Mouse (Mus musculus) retina, postnatal 7 days (tissue): ENCODE data around the gene Cdk1.

Experiments used
- DNase-seq: peaks from one replicate; pipeline ENCODE4 v3.0.0-alpha.2; 2012; ENCODE audit warnings: low read depth, low spot score

Gene Cdk1

DNA sequence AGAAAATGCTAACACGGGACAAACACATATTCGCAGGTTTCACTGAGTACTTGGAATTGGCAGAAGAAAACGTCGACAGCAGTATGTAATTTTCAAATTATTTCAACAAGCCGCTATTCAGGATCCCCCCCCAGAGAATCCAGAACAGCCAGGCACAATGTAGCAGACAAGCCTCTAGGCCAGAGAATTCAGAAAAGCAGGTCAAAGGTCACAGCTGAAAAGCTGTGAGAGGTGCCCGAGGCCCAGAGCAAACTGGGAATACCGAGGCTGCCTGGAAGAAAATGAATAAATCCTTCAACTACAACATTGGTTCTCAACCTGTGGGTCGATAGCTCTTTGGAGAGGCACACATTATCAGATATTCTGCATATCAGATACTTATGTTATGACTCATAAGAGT is 4.5 kb downstream of the Cdk1 start:
- no peak for DNase-seq

DNA sequence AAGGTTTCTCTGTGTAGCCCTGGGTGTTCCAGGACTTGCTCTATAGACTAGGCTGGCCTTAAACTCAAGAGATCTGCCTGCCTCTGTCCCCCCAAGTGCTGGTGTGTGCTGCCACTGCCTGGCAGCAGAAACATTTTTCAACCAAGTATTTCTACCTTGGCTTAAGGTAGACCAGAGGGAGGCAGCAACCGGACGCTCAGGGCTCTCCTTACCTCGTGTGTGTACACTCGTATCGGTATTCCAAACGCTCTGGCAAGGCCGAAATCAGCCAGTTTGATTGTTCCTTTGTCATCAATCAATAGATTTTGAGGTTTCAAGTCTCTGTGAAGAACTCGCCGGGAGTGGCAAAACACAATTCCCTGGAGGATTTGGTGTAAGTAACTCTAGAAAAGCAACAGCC is 10.4 kb downstream of the Cdk1 start:
- DNase-seq = no peak

DNA sequence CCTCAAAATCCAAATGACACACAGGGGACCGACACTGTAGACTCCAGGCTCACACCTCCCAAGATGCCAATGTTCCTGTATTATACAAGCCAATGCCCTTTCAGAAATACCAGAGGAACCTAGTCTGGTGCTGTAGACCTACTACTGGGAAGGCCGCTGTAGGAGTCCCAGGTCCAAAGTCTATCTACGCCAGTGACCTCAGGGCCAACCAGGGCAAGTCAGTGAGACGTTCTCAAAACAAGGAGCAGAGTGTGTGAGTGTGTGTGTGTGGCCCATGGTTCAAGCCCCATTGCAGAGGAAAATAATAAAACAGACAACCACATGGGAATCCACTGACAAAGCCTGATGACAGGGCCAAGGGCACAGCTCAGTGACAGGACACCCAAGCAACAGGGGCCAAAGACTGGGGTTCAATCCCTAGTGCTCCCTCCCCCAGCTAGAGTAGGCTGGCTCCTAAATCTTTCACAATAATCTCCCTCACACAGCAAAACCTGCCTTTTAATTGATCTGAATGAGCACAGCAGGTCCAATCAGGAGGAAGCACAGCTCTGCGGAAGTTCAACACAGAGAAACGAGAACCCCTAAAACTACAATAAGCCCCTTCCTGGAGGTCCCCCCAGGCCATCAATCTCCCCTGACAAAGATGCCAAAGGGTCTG is 11.0 kb downstream of the Cdk1 start:
- no peak for DNase-seq

DNA sequence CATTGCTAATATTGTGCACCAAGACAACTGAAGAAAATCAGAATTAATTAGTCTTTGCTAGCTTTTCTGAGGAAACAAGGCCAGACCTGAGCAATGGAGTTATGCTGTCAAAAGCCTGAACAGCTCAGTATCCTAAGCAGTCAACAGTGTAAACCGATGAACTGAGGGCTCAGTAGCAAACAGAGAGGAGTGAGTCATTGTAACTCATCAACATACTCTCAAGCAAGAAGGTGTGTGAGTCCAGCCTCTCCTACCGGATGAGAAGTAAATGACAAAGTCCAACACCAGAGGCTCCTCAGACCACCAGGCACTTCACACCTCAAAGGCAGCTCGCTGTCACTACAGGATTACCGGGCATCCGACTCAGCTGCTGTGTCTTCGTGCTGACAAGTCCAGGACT is 12.7 kb downstream of the Cdk1 start:
- DNase-seq = no peak

DNA sequence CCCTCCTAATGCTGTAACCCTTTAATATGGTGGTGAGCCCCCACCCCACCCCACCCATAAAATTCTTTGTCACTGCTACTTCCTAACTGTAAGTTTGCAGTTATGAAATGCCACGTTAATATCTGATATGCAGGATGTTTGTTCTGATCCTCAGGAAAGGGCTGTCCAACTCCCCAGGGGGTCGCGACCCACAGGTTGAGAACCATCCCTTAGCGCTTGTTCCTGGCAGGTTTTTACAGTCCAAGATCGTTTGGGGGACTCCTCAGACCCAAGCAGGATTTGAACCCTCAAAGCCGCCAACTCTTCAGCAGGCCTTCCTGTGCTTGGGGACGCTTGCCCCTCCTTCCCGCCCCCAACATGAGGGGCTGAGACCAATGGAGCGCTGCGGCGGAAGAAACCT is 16.5 kb downstream of the Cdk1 start:
- no peak for DNase-seq

DNA sequence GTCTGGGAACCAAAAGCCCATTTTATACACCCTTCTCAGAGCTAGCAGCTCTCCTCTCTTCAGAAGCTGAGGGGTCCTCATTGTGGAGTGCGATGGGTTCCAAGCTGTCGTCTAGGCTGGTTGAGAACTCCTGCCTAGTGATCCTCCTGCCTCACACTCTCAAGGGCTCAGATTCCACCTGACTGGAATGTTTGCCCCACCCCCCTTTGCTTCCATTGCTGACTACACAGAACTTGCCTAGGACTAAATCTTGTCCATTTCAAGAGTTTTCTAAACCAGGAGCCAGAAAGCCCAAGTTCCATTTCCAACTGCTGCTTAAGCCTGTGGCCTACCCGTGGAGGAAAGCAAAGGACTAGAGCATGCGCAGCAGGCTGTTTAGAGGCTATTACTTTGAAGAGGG is 17.1 kb downstream of the Cdk1 start:
- DNase-seq = no peak

DNA sequence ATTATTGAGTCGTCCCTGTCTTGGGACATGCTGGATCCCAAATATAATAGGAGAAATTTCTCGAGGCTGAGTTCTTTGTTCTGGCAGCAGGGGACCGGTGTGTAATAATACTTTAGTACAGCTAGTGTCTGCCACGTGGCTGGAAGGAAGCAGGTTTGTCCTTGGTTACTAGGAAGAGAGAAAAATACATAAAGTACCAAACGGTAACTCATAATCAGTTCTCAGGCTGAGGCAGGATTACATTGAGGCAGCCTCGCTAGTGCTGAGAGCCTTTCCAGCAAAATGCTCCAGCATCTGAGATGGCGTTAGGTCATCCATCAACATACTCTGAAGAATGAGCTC is 17.6 kb downstream of the Cdk1 start:
- no peak for DNase-seq

DNA sequence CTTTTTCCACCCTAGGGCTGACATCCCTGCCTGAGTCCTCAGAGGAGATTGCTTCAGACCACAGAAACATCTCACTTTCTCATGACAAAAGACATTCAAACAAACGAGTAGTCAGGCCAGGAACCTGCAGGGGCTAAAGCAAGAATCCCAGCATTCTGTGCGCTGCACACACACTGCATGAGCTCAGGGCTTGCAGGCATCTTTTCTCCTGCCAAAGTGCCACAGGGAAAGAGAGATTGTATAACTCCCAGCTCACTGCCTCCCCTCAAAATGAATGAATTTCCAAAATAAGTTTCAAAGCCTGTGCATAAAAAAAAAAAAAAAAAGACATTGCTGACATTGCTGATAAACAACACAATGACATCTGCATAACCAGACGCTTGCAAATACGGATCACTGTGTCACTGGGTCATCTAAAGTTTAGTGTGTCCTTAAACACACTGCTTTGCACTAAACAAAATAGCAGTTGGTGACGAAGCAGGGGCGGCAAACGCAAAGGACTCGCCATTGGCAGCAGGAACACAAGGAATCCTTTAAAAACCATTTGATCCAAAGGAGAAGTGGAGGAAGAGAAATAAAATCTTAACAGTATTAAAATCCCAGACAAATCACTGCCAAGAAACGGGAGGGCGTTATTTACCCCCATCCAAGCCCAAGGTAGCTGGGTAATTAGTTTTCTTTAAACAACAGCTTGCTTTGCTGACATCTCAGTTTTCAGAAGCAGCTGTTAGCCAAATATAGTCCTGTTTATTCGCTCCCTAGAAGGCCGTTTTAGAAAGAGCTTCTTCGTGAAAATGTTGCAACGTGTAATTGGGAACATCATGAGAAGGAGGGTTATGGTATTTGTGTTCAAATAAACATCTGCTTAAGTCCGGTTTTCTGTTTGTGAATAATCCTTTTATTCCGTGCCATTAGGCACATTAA is 18.2 kb downstream of the Cdk1 start:
- DNase-seq = no peak

DNA sequence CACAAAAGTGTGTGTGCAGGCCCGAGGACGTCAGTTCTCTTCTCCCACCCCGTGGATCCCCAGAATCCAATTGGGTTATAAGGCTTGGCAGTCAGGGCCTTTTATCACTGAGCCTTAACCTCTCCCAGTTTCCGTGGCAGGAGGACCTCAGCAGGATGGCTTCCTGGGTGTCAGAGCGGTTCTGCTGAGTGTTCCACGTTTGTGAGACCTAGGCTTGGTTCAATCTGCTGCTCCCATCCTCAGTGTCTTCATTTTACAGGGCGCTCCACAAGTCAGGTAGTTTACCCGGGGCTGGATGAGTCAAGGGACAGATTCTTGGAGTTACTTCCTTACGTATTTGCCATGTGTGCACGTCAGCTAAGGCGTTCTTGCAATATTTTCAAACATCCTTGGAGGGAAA is 19.5 kb downstream of the Cdk1 start:
- no peak for DNase-seq

DNA sequence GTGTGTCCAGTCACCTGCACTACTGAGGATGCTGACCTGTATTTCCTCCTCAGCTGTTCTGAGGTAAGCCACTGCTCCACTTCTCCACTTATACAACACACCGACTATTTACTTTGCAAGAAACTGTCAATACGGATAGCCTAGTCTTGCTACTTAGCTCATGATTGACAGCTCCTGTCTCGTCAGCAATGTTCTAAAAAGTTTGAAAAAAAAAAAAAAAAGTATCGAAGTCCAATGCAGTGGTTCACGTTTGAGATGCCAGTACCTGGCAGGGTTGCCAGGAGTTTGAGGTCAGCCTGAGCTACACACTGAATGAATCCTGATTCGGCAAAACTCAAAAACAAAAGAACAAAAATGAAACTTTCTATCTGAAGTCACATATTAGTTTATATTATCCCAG is 21.5 kb downstream of the Cdk1 start:
- no peak for DNase-seq

DNA sequence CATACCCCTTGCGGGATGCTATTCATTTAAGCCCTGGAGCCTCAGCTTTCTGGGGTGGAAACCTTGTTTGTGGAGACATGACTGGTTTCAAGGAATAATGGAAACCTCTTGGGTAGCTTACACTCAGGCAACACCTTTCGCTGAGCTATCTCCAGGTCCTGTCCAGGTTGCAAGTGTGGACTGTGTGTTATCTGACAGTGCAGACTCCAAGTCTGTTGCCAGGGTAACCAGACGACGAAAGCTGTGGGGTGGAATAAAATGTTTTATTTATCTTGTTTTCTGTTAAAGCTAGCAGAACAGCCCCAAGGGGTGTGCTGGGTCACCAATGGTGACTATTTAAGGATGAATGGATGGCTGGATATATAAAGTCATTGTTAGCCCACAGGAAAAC is 24.1 kb downstream of the Cdk1 start:
- DNase-seq = no peak

DNA sequence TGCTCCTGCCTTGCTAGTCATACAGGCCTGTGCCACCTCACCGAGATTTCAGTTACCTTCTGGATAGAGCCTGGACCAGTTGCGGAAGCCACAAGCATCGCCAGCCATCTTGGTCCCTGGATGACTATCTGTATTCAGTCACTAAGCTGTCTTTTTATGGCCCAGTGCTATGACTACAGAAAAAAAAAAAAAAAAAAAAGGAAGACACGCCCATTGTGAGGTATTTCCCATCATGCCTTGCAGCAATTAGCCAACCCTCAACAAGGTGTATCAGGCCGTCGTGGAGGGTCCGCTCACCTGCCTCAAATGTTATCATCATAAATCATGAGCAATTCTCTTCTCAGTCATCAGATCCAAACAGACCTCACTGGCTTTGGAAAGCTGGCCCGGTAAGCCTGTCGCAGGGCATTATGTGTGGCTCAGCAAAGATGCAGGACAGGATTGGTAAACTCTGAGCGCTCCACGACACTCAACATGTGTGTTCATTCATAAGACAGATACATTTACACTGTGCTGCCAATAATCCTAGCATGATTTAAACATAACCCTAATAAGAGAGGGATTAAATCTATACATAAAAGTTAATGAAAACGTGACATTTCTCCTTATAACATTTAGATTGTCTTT is 24.6 kb downstream of the Cdk1 start:
- no peak for DNase-seq

DNA sequence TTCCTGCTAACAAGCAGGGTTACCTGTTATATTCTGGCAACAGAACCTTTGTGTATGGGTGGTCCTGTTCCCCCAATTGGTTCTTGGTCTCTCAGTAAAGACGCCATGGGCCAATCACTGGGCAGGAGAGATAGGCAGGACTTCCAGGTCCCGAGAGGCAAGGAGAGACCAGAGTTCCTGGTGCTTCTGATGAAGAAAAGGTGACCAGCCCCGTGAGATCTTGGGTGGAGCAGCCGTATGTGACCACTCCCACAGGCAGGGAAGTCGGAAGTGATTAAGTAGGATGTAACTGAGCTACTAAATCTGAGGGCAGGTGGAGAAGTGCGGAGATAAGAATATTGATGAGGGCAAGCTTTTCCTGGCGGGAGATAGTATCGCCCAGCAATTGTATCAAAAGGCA is 25.4 kb downstream of the Cdk1 start:
- no peak for DNase-seq

DNA sequence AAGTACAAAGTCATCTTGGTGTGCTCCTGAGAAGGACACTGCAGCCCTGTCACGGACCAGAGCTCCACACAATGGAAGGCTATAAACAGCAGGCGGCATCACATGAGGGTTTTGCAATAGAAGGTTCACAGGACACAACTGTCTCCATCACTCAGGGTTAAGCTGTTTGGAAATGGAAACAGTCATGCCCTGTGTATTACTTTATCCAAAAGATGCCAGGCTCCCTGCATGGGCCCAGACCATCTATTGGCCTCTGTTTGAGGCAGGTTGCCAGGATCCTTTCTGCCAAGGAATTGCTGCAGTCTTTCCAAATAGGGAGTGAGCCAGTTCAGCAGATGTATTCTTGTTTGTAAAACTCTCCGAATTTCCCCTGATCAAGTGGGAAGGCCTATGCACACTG is 26.3 kb downstream of the Cdk1 start:
- DNase-seq = no peak

DNA sequence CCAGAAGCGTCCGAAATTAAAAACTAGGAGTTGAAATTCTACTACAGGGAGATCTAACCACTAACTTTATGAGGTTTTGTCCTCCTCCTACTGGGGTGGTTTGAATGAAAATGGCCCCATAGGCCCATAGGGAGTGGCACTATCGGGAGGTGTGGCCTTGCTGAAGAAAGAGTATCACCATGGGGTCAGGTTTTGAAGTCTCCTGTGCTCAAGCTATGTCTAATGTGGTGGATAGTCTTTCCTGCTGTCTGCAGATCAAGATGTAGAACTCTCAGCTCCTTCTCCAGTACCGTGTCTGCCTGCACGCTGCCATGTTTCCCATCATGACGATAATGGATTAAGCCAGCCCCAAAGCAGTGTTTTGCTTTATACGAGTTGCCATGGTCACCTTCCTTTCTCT is 27.9 kb downstream of the Cdk1 start:
- DNase-seq = no peak

DNA sequence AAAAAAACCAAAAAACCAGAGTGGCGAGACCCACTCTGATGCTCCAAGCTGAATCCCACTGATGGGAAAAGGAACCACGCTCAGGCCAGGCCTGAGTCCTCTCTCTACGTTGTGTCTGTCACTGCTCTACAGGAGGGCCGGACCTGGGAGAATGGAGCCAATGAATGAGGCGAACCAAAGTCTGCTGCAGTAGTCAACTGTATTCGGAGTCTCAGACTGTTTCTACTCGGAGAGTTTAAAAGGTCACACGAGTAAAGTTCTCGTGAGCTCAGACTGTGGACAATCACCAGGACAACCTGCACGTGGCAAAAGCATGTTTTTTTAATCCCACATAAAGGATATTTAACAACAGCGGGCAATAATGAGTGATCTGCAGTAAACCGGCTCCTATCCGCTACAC is 28.8 kb downstream of the Cdk1 start:
- no peak for DNase-seq

DNA sequence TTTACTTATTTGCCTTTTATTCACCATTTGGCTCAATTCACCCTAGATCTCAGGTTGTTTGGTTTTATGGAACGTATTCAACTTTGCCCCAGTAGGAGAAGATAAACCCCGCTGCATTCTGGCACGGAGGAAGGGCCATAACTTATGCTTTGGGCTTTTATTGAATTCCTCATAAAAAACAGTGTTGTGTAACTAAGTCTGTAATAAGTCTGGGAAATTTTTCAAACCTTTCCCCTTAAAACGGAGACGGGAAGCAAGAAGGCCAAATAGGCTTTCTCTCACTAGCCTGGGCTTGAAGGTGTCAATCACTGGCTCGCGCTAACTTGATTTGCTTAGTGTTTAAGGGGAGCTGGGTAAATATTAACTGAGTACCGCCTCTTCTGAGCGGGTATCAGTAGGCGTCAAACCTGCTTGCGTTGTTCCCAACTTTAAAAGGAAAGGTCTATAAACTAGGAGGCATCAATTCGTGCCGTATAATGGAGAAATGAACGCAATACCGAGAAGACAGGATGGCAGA is 31.2 kb downstream of the Cdk1 start:
- no peak for DNase-seq

DNA sequence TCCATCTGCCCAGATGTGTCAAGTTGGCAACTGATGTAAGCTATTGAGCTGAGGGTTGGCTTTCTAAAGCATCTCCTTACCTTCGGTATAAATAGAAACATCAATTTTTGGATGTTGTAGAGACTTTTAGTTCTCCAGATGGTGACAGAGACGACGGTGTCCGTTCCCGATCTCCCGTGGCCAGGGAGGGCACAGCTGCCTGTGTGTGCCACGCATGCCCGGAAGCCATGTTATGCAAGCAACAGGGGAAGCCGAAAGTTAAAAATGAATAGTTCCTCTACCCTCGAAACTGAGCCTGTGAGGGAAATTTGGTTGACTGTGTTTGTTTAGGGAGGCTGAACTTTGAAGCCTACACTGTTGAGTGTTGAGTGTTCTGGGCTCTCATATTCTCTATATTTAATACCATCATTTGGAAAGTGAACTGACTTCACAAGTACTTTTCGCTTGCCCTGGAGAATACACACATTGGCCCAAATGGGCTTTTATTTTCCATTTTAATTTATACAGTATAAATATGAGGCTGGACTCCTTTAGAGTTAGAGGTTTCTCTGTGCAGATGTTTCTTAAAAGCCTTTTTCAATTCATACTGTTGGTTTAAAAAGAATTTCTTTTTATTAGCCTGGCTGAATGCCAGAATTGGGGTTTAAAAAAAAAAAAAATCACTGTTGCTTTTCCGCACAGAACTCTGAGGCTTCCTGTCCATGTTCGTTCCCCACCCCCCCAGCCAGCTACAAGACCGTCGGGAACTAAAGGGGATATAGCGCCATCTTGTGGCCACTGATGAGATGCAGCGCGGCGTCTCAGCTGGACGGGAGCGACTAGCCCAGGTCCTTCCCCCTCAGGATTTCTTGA is 31.8 kb downstream of the Cdk1 start:
- DNase-seq = peak; percentile 73

DNA sequence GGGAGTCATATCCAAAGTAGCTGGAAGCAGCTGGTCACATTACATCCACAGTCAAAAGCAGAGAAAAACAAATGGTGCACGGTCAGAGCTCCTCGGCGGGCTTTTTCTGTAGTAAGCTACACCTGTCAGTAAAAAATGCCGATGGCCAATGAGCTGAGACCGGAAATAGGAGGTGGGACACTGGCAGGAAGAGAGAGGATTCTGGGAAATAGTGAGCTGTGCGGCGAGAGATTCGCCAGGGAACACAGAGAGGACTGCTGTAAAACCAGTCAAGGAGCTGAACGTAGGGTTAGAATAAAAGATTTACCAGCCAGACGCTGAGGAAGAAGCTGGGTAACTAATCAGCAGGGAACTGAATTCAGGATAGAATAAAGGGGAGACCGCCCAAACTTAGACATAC is 34.2 kb downstream of the Cdk1 start:
- no peak for DNase-seq

DNA sequence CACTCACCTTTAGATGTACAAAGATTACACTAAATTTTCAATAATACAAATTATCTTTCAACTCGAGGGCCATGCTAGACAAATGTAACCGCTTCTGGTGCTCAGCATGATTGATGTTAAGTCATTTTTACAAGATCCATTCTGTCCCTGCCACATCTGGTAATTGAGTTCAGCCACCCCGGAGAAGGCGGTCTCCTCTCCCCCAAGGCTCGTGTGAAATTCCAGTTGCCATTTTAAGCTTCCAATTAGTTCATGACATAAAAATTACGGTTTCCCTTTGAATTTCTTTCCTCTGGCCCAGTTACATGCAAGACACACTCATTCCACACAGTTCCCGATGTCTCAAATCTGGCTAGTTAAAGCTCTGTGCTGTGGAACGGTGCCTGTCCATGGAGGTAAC is 38.8 kb downstream of the Cdk1 start:
- no peak for DNase-seq

DNA sequence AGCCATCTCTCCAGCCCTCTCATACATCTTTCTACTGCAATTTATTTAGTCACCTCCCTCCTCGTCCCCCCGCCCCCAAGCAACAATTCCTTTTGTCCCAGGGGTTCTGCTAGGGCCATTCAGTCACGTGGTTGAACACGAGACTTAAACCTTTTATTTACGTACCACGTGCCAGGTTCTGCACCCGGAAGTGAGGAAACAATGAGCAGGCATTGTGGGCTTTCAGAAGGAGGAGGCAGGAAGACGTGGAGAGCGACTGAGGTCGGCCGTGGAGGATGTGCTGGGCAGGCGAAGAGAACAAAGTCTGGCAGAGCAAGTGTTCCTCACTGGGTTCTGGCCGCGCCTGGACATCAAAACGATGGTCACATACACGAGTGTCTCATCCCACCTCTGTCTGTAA is 40.9 kb downstream of the Cdk1 start:
- DNase-seq = no peak

DNA sequence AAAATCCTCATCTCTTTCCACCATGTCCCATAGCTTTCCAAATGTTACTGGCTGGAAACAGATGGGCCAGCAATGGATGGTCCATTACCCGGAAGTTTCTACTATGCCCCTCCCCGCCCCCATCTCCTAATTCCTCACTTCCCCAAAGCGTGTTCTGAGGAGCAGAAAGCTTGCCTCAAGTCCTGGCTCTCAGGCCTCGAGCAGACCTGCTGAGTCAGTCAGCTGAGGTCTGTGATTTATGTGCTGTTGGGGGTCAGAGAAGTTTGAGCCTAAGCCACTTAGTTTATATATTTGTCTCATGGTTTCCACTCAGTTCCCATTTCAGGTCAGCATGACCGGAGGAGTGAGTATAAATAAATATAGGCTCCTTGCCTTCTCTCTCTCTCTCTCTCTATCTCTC is 43.6 kb downstream of the Cdk1 start:
- DNase-seq = no peak
